Mouse (Mus musculus) urinary bladder, postnatal 36 days (tissue): Measurements from ENCODE around the gene Ppp1r37.
A peak's percentile ranks its signal among the peaks of the same experiment; 100 is the strongest.
"Not testable (repeated sequence)": the region's sequence is repeated elsewhere in the genome, so short reads cannot be mapped to it uniquely, and the experiment has no call there.

ENCODE experiments used
- DNase-seq, 2 experiments: peaks; one replicate each; pipeline ENCODE4 v3.0.0; 2022; ENCODE audit warnings: low spot score in 2 of 2, mixed read lengths in 1 of 2

Ppp1r37 gene

DNA sequence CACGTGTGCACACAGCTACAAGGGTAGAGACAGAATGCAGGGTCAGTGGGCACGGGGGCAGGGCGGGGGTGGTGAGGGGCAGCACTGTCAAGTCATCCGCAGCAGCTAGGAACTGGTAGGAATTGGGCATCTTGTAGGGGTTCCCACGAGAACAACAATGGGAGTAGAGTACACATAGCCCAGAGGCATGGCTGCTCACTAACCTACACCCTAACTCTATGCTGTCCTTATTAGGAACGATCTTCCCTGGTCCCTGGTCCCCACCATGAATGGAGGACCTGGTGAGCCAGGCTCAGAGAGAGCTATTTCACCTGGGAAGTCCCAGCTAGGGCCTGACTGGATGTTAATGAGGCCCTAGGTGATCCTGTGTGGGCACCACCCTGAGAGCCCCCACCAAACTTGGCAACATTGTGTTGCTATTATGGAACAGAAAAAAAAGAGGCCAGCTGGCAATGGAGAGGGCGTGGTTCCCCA, 21.2 kb downstream of the Ppp1r37 start:
- DNase-seq: no peak

DNA sequence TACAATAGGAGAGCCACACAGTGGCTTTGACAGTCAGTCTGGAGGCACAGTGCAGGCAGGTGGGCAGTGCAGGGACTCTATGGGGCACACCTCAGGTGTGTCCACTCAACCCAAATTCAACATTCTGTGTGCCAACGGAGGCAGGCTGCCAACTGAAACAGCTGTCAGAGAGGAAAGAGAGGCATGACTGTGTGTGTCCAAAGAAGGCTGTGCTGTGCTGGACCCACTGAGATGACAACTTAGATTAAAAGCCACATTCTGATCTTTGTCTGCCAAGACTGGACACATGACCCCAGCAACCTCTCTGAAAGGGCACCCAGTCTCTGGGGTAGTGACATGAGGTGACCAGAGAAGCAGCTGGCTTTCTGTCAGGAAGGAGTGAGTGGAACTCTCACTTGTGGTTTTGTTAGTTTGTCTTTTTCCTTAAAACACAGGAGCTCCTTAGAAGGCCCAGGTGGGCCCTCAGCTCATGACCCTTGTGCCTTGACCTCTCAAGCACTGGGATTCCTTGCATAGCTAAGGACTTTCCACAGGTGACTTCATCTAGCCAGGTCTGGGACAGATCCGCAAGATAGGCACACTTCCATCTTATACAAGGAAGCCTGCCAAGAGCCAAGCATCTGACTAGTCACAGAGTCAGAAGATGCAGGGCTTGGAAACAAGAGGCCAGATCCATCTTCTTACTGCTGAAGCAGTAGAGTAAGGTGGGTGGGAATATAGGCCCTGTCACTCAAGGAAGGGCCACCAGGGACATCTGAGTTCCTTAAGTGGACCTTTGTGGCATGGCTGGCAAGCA, 21.9 kb downstream of the Ppp1r37 start:
- no peak for DNase-seq

DNA sequence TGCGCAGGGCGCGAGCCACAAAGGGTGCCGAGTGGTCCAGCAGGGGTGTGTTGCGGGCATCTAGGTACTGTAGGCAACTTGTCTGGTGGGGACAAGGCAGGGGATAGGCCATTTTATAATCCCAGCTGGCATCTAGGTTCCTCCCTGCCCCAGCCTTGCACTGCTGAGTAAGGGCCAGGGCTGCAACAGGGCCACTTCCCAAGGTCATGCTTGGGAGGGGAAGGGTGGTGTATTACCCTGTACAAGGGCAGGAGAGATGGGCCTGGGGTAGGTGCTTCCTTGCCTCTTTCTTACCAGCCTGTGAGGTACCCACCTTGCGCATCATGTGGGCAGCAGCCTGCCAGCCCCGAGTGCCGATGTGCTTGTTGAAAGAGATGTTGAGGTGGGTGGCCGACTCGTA, 28.2 kb downstream of the Ppp1r37 start:
- DNase-seq: no peak

DNA sequence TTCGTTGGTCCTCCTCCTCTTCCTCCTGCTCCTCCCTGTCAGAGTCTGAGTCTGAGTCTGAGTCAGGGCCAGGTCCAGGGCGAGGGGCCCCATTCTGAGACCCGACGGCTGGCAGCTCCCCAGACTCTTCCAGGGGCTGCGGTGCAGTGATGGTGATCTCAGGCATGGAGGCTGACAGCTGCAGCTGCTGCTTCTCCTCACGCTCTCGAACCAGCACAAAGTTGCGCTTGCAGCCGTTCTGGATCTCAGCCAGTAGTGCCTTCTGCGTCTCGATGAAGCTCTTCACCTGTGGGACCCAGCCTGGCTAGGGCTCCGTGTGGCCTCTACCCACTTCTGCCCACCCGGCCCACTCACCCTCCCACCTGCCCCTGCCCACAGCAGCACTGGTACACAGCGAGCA, 30.6 kb downstream of the Ppp1r37 start:
- DNase-seq: no peak

DNA sequence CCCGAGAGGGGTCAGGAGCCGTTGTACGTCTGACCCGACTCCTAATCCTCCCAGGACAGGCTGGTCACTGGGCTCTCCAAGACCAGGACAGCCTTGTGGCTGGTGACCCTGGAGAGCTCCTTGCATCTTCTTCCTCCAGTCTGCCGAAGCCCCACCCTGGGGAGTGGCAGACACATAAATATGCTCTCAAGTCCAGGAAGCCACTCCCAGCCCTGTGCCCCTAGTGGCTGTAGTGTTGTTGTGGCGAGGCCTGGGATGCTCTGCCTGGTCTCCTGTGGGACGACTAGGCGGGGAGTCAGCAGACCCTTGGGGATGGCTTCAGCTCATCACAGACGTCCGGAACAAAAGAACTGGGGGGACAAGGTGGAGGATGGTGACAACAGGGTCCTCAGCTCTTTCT, 31.8 kb downstream of the Ppp1r37 start:
- no peak for DNase-seq

DNA sequence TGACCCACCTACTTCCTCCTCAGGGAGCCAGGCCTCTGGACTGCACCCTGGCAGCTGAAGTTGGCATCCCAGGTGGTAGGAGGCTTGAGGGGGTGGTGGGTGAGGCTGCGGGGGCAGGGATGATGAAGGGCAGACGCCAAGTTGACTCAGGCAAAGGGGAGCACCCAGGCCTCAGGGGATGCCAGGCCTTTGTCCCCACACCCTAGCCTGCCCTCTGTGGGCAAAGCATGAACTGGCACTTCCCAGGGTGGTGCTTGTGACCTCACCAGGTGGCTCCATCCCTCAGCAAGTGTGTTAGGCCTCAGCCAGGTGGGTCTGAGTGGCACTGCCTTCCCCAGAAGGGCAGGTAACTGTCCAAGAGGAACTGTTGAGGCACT, 37.8 kb downstream of the Ppp1r37 start:
- no peak for DNase-seq

DNA sequence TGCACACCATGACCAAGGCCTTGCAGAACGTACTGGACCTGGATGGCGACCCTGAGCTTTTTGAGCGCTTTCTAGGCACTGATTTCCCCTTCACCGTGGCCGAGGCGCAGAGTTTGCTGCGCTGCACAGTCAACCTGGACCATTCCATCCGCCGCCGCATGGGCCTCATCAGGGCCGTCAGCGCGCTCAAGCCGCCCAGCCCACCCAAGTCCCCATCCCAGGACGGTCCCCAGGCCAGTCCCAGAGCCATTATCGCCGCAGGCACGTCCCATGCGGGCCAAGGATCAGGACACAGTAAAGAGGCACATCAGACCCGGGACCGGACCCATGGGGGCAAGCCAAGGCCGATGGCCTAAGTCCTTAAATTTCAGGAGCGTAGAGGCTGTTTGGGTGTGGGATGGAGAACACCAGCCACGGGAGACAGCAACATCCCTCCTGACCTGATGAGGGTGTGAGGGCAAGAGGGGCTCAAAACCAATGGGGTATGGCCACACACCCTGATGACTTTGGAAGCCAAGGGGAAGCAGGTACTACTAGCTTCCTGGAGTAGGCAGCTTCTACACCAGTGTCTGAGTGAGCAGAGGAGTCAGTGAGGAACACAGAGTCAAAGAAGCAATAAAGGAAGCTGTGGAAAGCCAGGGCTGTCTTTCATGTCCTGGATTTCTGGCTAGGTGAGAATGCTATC, 38.3 kb downstream of the Ppp1r37 start:
- DNase-seq: no peak

DNA sequence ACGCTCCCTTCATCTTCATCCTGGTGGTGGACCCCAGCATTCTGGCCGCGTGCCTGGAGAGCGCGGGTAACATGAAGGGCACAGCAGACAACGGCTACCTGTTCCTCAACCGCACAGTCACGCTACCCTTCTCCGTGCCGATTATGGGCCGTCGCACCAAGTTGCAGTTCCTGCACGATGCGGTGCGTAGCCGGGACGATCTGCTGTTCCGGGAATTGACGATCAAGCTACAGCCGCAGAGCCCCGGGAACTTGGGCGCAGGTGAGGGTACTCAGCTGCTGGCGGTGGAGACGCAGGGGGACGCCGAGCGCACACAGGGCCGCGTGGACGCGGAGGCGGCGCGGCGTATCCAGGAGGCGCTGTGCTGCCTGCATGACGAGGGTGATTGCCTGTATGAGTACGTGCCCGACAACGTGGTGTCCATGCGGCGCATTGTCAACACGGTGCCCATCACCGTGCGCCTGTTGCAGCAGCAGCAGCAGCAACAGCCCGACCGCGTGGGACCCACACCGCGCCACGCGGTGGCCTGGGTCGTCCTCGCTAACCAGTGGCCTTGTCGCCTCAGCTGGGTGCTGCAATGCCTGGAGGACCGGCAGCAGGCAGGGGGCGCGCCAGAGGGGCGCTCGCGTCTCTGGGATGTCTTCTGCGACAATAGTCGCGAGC, 39.0 kb downstream of the Ppp1r37 start:
- peak in 1 of 2 experiments; percentile 37 for DNase-seq

DNA sequence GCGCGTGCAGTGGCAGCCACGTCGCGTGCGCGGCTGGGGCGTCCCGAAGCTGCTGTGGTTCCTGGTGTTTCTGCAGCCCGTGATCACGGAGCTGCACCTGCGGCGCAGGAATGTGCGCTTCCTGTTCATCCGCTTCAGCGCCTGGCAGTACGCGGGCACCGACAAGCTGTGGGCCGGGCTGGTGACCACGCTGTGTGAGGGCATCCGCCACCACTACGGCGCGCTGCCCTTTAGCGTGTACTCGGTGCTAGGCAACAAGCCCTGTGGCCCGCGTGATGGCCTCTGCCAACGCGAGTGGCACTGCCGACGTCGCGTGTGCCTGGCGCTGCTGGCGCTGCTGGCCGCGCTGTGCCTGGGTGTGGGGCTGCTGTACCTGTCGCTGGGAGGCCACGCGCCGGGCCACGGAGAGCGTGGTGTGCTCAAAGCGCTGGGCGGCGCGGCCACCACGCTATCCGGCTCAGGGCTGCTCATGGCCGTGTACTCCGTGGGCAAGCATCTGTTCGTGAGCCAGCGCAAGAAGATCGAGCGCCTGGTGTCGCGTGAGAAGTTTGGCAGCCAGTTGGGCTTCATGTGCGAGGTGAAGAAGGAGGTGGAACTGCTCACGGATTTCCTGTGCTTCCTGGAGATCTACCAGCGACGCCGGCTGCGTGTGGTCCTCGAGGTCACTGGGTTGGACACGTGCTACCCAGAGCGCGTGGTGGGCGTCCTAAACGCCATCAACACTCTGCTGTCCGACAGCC, 39.7 kb downstream of the Ppp1r37 start:
- DNase-seq: no peak

DNA sequence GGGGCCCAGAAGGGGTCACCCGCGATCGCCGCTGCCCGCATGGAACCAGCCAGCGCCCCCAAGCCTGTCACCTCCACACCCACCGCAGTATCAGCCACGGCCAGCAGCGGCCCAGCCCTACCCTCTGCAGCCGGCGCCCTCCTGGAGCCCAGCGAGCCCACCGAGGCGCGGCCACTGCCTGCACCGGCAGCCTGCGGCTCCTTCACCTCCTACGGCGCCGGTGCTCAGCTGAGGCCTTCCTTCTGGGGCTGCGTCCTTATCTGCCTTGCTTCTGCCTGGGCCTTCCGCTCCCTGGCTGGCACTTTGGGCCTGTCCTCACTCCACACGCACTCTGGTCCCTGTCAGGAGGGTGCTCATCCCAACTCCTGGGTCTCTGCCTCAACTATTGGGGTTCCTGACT, 42.8 kb downstream of the Ppp1r37 start:
- no peak for DNase-seq

DNA sequence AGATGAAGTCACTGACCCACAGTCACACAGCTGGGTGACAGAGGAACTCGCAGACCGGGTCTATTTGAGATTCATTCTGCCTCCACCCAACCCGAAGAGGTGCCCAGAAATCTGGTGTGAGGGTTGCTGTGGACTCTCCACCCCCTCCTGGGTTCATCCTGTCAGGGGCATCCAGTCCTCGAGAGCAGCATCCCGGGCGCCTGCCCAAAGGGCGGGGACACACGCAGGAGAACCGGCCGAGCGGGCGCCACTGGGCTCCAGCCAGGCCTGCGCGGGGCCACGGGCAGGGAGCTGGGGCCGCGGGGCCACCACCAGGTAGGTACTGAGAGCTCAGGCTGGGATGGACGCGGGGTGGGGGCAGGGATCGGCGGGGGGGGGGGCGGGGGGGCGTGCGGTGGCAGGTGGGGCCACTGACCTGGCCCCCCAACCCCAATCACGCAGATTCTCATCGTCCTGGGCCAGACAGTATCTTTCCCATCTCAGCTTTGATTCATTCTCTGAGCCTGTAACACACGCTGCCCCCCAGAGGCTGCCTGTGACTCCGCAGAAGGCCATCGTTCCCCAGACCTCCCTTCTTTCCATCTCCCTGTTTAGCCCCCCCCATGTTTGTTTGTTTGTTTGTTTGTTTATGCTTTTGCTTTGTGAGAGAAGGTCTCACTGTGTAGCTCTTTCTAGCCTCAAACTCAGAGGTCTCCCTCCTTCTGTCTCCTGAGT, 45.1 kb downstream of the Ppp1r37 start, which contains the start of gene Nkpd1:
TSS of gene Nkpd1 (plus strand) at position 187 of the 714 bp plus-strand sequence.
- DNase-seq: no peak

DNA sequence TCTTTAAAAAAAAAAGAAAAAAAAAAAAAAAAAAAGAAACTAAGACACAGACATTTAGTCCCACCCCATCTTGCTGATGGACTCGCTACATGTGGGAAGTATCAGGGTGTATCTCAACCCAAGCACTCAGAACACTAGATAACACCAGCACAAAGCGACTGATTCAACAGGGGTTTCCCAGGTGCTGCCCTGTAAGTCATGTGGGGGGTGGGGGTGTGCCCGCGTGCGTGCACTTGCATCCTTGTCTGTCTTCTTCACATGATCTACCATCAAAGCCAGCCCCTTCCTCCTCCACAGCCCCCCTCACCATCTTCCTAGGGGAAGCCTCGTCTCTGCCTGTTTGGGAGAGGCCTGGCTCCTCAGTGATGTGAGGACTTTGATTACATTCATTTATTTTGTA, 50.5 kb downstream of the Ppp1r37 start:
- no peak for DNase-seq

DNA sequence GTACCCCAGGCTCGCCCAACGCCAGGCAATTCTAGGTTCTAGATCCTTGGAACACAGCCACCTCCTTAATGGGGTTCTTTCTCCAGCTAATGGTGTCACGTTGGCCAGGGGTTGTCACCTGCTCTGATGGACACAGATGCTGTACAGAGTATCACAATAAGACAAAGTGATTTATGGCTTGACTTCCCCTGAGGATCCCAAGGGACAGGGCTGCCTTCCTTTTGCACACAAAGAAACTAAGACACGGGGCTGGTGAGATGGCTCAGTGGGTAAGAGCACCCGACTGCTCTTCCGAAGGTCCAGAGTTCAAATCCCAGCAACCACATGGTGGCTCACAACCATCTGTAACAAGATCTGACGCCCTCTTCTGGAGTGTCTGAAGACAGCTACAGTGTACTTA, 50.9 kb downstream of the Ppp1r37 start:
- not testable (repeated sequence) for DNase-seq

DNA sequence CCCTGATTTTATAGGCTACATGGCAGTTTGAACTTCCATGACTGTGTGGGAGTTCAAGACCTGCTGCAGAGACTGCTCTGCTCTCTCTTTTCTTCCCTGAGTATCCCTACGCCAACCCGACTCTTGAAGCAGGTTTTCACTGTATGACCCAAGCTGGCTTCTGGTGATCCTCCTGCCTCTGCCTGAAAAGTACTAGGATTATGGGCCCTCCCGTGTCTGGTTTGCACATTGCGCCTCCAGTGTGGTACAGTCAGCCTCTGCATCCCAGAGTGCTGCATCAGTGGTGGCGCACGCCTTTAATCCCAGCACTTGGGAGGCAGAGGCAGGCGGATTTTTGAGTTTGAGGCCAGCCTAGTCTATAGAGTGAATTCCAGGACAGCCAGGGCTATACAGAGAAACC, 53.1 kb downstream of the Ppp1r37 start:
- no peak for DNase-seq

DNA sequence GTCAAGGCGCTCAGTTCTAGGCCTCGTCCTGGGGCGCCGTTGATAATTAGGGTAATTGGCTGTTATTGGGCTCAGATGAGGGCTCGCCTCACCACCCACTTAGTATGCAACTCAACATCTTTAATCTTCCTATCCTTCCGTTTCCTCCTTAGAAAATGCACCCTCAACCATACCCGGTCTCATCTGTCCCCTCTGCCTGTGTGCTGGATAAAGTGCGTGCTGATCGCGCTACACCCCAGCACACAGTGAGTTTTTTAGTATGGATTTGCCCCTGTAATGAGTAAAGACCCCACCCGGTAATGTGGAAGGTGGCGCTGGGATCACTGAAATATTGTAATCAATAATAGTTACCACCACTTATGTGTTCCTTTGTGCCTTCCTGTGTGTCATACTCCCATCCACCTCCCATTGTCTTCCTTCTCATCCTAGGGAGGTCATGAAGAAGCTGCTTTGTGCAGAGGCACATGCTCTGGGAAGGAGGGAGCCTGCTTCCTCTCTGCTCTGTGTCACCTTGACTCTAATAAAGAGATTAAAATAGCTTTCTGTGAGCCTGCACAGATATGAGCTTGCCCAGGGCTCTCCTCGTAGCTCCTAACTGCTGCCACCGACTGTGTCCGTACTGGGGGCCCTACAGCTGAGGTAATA, 53.8 kb downstream of the Ppp1r37 start:
- DNase-seq: no peak

DNA sequence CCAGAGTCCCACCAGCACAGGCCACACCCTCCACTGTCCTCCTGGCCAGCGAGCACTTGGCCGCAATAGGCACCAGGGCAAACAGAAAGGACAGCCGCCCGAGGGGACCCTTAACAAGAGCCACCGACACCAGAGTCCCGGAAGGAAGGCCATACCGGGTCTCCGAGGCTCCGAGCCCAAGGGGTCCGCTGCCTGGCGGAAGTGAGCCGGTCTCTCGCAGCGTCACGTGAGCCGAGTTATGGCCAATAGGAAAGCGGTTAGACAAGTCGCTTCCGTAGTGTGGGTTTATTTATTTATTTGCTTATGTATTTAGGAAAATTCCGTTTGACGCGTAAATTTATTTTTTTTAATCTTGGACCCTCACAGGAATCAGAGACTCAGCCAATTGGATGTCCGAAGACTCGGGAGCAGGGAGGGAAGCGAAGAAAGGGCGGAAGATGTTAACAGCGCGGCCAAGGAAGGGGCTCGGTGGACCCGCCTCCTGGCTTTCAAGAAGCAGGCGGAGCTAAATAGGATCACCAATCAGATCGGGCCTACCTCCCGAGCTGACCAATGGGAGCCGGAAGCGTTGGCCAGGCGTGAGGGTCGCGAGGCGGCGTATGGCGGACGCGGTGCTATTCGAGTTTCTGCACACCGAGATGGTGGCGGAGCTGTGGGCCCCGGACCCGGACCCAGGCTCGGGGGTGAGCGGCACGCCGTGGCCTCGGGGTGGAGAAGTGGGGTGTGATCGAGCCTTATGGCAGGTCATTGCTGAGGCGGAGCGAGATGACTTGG, 54.5 kb downstream of the Ppp1r37 start, which contains the start of the genes Bloc1s3 and Trappc6a:
TSS of gene Bloc1s3 (minus strand) at position 218 of the 774 bp plus-strand sequence.
TSS of gene Trappc6a (plus strand) at position 246 of the 774 bp plus-strand sequence.
- DNase-seq: peak; percentile 91

DNA sequence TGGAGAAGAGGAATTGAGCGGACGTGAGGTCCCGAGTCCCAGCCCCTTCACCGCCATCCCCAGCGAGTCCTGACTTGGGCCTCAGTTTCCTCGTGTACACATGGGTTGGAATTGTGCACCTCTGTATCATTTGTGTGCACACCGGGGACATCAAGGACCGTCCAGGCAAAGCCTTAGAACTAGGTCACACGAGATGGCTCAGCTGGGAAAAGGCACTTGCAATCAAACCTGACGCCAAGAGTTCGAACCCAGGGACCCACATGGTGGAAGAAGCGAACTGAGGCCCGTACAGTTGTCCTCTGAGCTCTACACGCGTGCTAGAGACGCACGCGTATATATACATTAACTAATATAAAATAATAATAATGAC, 55.3 kb downstream of the Ppp1r37 start:
- no peak for DNase-seq

DNA sequence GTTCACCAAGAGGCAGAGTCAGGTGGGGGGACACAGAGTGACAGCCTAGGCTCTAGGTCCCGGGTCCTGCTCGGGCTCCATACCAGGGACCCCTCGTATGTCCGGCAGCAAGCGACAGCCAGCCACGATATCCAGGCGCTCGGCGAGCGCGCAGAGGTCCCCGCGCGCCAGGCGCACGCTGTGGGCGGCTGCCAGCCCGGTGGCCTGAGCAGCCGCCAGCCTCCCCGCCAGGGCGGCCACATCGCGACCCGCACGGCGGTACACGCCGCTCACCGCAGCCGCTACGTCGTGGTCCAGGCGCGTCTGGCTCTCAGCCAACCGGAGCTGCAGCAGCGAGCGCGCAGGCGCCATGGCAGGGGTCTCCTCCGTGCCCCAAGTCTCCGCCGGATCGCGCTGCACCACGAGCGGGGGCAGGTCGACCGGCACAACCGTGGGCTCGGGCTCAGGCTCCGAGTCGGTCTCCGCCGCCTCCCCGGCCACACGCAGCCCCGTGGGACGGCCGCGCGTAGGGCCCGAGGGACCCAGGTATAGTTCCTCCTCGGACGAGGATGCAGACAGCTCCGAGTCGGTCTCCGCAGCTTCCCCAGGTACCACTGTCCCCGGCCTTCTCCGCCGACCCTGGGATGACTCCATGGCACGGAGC, 55.8 kb downstream of the Ppp1r37 start:
- no peak for DNase-seq

DNA sequence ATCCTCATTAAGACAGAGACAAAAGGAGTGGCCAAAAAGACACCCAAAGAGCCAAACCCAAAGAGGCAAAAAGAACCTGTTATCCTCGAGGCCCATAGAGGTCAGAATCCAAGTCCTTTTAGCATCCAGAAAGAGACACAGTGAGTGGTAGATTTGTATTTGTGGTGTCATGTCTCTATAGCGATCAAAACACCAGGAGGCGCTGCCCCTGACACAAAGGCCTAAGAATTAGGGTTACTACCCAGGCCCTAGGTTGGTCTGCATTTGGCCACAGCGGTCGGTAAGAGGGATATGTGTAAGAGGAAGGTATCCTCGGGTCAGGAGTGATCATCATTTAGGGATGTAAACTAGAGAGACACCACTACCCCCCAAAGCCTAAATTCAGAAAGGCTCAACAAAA, 56.5 kb downstream of the Ppp1r37 start:
- no peak for DNase-seq
